Mouse (Mus musculus): Measurements from ENCODE around the gene Fbxw4.
A peak's percentile ranks its signal among the peaks of the same experiment; 100 is the strongest.

- TF ChIP-seq CTCF (IDR thresholded peaks at IDR 0.05; ENCODE audit: borderline replicate concordance, extremely low read depth, insufficient read depth, insufficient read length) = peak; percentile 91
- TF ChIP-seq POLR2A (IDR thresholded peaks at IDR 0.05; ENCODE audit: borderline replicate concordance, extremely low read depth, insufficient read depth, insufficient read length, poor library complexity, severe bottlenecking) = no peak
Measured at GRCm38 (mm10) chr19:45544925-45545321, 115.2 kb downstream of the Fbxw4 start.
